Mouse (Mus musculus) stomach, postnatal 0 days (tissue): ENCODE results near the gene Hmox2. TPM values are rescaled to one million over a fixed set of nuclear protein-coding genes. Genes with fewer than 3 reads are reported as not detected.

Source experiments
- ATAC-seq: fragments of 200-750 bp; cut with Nextera tagmentation; 2 replicates; pipeline ENCODE4 v1.8.0; 2017; ENCODE audit not compliant: low FRiP score, low TSS enrichment
- DNase-seq: peaks from one replicate; pipeline ENCODE4 v3.0.0-alpha.2; 2016; ENCODE audit warnings: low spot score
- H3K27ac ChIP-seq: fragments of 300-500 bp; sonication (generic); replicated peaks from 2 replicates; pipeline ENCODE4 v1.5.1; 2014; ENCODE audit warnings: mild to moderate bottlenecking, control low read depth
- H3K27me3 ChIP-seq: fragments of 300-500 bp; sonication (generic); 2 replicates; pipeline ENCODE4 v1.6.1; 2014; ENCODE audit warnings: low read length; ENCODE audit not compliant: control insufficient read depth, insufficient read depth
- H3K36me3 ChIP-seq: fragments of 300-500 bp; sonication (generic); 2 replicates; pipeline ENCODE4 v1.6.1; 2014; ENCODE audit warnings: low read length, mixed read lengths; ENCODE audit not compliant: control insufficient read depth, insufficient read depth
- H3K4me1 ChIP-seq: fragments of 300-500 bp; sonication (generic); replicated peaks from 2 replicates; pipeline ENCODE4 v1.6.1; 2014; ENCODE audit warnings: antibody characterized with exemption; ENCODE audit not compliant: control insufficient read depth, insufficient read depth
- H3K4me2 ChIP-seq: fragments of 300-500 bp; sonication (generic); replicated peaks from 2 replicates; pipeline ENCODE4 v1.6.1; 2014; ENCODE audit warnings: low read depth, mild to moderate bottlenecking, control low read depth, moderate library complexity
- H3K4me3 ChIP-seq: fragments of 300-500 bp; sonication (generic); 2 replicates; pipeline ENCODE4 v1.5.1; 2014; ENCODE audit warnings: low read depth, low read length, control low read depth
- H3K9ac ChIP-seq: fragments of 300-500 bp; sonication (generic); 2 replicates; pipeline ENCODE4 v1.6.1; 2014; ENCODE audit warnings: mild to moderate bottlenecking, low read length, control low read depth, mixed read lengths
- H3K9me3 ChIP-seq: fragments of 300-500 bp; sonication (generic); 2 replicates; pipeline ENCODE4 v1.6.1; 2016; ENCODE audit warnings: low read length; ENCODE audit not compliant: control insufficient read depth
- CTCF ChIP-seq: IDR thresholded peaks from 2 replicates; pipeline ENCODE4 v1.5.1; 2016; ENCODE audit warnings: antibody characterized with exemption, low read depth, mild to moderate bottlenecking, moderate library complexity
- EP300 ChIP-seq: optimal IDR thresholded peaks from 2 replicates; pipeline ENCODE3; 2016; ENCODE audit warnings: antibody characterized with exemption
- WGBS: fragments of 180-500 bp; shearing (Covaris S2); extraction: QIAGEN DNeasy Blood & Tissue Kit; methylation state at CpG from one replicate; pipeline ENCODE4 v1.1.7; 2014; 5-methylcytosine and 5-hydroxymethylcytosine counted together
- polyA plus RNA-seq: library from polyadenylated mRNA; unstranded; fragments of >200 nt; fragmentation: Nextera tagmentation; extraction: Ambion mirVana; gene quantifications from 2 replicates; pipeline ENCODE4 v1.2.1, GENCODE M21; 2015

Gene Hmox2
- polyA plus RNA-seq, 1 experiment from 2014 or later: 57.4 TPM

GRCm38 (mm10) chr16:4718753-4719518 is 7.2 kb upstream of the Hmox2 start, which contains the start of gene Nmral1:
Gene Nmral1 (minus strand): TSS chr16:4719356.
- ATAC-seq (peak; percentile 88), DNase-seq (peak; percentile 71)
- Histone ChIP-seq H3K9me3 (no peaks in the 10 kb centered on the region), H3K4me3 (peak within 1 kb of the TSS; percentile 57), H3K27me3 (no peaks in the 10 kb centered on the region), H3K9ac (peak within 1 kb of the TSS; percentile 75), H3K4me2 (peak within 1 kb of the TSS; percentile 73), H3K36me3 (peaks cover 6% of the 10 kb centered on the region), H3K4me1 (no peaks in the 10 kb centered on the region), H3K27ac (peak within 1 kb of the TSS; percentile 45; the same call in 1 of the 2 replicates)
- WGBS: 9% methylated on average over 33 of the region's 33 CpGs
- no peak for TF ChIP-seq EP300
- no peak for TF ChIP-seq CTCF

- ATAC-seq (no peak), DNase-seq (no peak)
- no peaks in the 10 kb centered on the region for H3K36me3 ChIP-seq
- no peak overlapping the region; the same call in 1 of the 2 replicates for H3K4me2 ChIP-seq
- H3K4me3 ChIP-seq: no peak overlapping the region
- no peak for TF ChIP-seq CTCF
- 0 out of 2 replicates have a peak, but pooled peaks cover 3% of the 10 kb centered on the region for H3K4me1 ChIP-seq
- H3K27ac ChIP-seq: peak overlapping the region; percentile 58; the same call in 1 of the 2 replicates
- H3K27me3 ChIP-seq: no peaks in the 10 kb centered on the region
- H3K9ac ChIP-seq: no peak overlapping the region
- no peaks in the 10 kb centered on the region for H3K9me3 ChIP-seq
- WGBS: 52% methylated on average over 7 of the region's 7 CpGs
Measured at GRCm38 (mm10) chr16:4722128-4722914, 3.8 kb upstream of the Hmox2 start.

- Histone ChIP-seq H3K27ac (peak overlapping the region; percentile 58; the same call in 1 of the 2 replicates), H3K9me3 (no peaks in the 10 kb centered on the region), H3K9ac (no peak overlapping the region), H3K4me3 (no peak overlapping the region), H3K4me2 (no peak overlapping the region), H3K36me3 (no peaks in the 10 kb centered on the region), H3K27me3 (no peaks in the 10 kb centered on the region), H3K4me1 (0 out of 2 replicates have a peak, but pooled peaks cover 3% of the 10 kb centered on the region)
- 55% methylated on average over 3 of the region's 3 CpGs for WGBS
- ATAC-seq (no peak), DNase-seq (no peak)
- TF ChIP-seq EP300 (no peak), CTCF (no peak)
Measured at GRCm38 (mm10) chr16:4722915-4723209, 3.3 kb upstream of the Hmox2 start.

GRCm38 (mm10) chr16:4725266-4725665 is 895 bp upstream of the Hmox2 start:
- no peak overlapping the region for H3K27ac ChIP-seq
- H3K4me2 ChIP-seq: no peak overlapping the region
- H3K4me3 ChIP-seq: no peak overlapping the region
- no peak overlapping the region for H3K9ac ChIP-seq
- H3K36me3 ChIP-seq: no peaks in the 10 kb centered on the region
- 54% methylated on average over 4 of the region's 4 CpGs for WGBS
- no peaks in the 10 kb centered on the region for H3K9me3 ChIP-seq
- no peak for TF ChIP-seq EP300
- TF ChIP-seq CTCF: no peak
- ATAC-seq (no peak), DNase-seq (no peak)
- H3K27me3 ChIP-seq: no peaks in the 10 kb centered on the region
- 0 out of 2 replicates have a peak, but pooled peaks cover 3% of the 10 kb centered on the region for H3K4me1 ChIP-seq

GRCm38 (mm10) chr16:4726528-4727128 is 467 bp downstream of the Hmox2 start:
- Histone ChIP-seq H3K4me2 (peak overlapping the region; percentile 81), H3K27ac (peak overlapping the region; percentile 86), H3K4me1 (0 out of 2 replicates have a peak, but pooled peaks cover 3% of the 10 kb centered on the region), H3K4me3 (peak overlapping the region; percentile 85), H3K9me3 (no peaks in the 10 kb centered on the region), H3K36me3 (no peaks in the 10 kb centered on the region), H3K27me3 (no peaks in the 10 kb centered on the region), H3K9ac (peak overlapping the region; percentile 90)
- peak; percentile 75 for ATAC-seq
- WGBS: under 1% methylated on average over 37 of the region's 40 CpGs
- DNase-seq: peak; percentile 61
- TF ChIP-seq CTCF (no peak), EP300 (no peak)
